Mouse (Mus musculus) testis, postnatal 14 days (tissue): Measurements from ENCODE around the gene Tmem26.
"Not testable (repeated sequence)": the region's sequence is repeated elsewhere in the genome, so short reads cannot be mapped to it uniquely, and the experiment has no call there.

Experiments used
- DNase-seq: peaks from one replicate; pipeline ENCODE4 v3.0.0; 2021; ENCODE audit warnings: low spot score

Gene Tmem26

DNA sequence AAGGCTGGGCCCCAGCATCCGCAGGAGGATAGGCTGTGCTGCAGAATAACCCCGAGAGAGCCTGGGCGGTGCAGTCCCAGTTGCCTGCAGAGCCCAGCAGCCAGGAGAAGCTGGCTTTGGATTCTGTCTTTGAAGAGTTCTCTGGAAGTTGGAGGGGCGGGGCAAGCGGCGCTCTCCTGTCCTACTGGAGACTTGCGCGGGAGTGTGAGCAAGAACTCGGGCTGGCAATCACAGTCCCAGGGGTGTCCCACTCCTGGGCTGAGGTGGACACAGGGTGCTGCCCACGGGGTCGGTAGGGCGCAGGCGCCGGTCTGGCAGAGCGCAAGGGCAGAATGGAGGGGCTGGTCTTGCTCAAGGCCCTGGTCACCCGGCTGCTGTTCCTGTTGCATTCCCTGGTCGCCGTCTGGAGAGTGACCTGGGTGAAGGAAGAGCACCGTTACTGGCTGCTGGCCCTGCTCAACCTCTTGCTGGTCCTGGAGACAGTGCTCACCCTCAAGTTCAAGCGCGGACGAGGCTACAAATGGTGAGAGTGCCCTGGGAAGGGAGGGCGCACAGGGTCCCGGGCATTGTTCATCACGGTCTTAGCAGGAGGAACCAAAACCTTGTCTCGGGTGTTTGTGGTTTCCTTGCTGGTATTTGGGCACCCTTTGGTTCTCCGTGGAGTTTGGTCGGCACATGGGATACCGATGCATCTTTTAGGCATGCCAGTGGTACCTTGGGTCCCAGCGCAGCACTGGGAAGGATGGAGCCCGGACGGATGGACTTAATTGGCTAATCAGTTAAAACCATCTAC, at the start of gene Tmem26:
TSS of gene Tmem26 (plus strand) at position 79 of the 793 bp plus-strand sequence.
- DNase-seq, result peak; percentile 9

DNA sequence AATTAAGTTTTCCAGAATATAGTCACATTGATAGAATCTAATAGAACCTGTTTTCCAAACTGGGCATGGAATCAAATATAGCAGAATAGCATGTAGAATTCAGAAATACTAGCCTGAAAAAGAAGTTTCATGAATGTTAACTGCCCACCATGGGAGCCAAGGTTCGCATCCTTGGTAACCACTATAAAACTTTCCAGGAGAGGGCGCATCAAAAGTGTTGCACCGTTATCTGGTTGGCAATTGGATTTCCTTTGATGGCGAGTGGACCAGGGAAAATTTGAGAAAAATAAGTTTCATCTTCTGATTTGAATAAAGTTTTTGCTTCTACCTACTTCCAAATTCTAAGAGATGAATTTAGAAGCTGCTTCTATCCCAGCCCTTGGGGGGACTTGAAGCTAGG, 44.8 kb upstream of the Tmem26 start:
- no peak for DNase-seq

- DNase-seq, result no peak
Observed at GRCm38 (mm10) chr10:68681233-68681632, 42.2 kb upstream of the Tmem26 start.

- DNase-seq, result no peak
Observed at GRCm38 (mm10) chr10:68685510-68685909, 37.9 kb upstream of the Tmem26 start.

GRCm38 (mm10) chr10:68691116-68691515, 32.3 kb upstream of the Tmem26 start:
- DNase-seq, result no peak

DNA sequence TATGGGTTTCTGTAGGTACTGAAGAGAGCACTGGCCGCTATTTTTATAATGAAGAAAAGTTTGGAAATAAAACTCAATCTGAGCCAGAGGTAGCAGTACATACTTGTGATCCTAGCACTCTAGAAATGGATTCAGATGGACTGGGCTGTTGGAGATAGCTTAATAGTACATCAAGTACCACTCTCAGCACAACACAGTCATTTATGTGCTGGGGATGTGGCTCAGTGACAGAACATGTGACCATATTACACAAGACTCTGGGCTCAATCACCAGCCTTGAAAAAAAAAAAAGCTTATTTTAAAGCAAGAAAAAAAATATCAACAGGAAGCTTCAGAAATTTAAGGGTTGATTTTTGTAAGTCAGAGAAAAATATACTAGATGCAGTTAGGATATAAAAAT, 31.0 kb upstream of the Tmem26 start:
- no peak for DNase-seq

GRCm38 (mm10) chr10:68695760-68696336, 27.6 kb upstream of the Tmem26 start:
- no peak for DNase-seq

- DNase-seq, result no peak
Observed at GRCm38 (mm10) chr10:68704268-68704667, 19.2 kb upstream of the Tmem26 start.

DNA sequence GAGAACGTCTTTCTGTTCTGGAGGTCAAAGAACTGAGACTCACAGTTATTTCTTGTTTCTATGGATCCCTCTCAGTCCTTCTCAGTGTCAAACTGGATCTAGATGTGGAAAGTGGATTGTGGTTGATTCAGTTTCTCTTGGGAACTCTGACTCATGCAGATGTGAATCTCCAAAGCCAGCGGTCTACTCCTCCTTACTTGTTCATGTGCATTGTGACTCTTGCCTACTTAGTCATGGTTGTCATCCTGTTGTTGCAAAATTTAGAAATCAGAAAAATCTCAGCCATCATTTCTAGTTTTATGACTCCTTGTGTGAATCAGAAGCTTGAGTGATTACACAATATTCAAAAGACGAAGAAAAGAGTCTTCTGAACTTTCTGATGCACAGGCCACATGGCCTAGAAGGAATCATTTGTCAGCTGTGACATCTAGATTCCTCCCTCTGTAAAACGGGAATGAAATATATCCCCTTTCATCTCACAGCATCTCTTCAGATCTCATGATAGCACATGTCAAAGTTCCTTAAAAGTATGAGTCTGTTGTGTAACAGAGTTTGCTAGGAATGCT, 17.9 kb upstream of the Tmem26 start:
- DNase-seq, result no peak

DNA sequence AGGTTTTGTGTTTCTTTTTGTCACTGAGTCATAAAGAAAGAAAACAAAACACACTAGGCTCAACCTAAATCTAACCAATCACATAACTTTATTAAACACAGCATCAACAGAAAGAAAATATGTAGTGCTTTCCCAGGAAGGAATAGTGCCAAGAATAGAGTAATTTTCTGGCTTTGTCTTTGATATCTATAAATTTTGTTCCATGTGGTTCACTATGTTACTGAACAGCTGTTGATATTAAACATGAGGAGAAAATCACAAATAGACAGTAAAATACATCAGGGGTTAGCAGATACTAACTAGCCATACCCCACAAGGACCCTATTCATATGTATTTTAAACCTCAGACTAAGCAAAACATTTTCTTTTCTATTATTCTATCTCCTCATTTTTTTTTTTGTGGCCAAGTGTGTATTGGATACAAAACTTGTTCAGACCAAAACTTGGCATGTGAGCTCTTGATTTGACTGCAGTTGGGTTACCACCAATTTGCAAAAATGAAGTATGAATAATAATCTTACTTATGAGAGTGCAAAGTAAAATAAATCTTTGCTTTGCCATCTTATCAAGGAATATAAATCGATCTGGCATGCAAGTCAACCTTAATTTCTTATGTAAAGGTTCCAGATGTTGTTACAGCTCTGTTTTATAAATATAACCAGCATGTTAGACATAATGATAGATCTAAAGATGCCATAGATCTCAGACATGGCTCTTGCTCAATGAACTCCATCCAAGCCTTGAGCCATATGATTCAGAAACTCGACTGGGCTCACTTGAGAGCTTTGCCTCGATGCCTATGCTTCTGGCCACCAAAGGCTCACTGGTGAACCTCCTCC, 16.2 kb upstream of the Tmem26 start:
- DNase-seq, result no peak

- no peak for DNase-seq
Observed at GRCm38 (mm10) chr10:68712926-68713325, 10.5 kb upstream of the Tmem26 start.

DNA sequence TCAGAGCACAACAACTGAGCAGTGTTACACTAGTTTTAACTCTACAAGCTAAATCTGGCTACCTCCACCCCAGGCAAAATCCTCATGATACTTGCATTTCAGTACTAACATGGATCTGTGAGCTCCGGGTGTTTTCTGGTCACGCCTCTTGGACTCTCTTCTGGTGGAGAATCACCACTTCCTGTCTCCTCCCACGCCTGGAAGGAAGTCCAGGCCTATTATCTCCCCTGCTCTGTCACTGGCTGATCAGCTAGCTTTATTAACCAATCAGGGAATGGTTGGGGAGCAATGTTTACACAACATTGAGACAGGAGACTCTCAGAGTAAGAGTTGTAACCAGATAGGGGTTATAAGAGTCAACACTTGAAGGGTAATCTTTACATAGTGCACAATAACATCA, 9.1 kb upstream of the Tmem26 start:
- no peak for DNase-seq

GRCm38 (mm10) chr10:68715396-68715795, 8.1 kb upstream of the Tmem26 start:
- no peak for DNase-seq

GRCm38 (mm10) chr10:68718375-68718774, 5.1 kb upstream of the Tmem26 start:
- no peak for DNase-seq

DNA sequence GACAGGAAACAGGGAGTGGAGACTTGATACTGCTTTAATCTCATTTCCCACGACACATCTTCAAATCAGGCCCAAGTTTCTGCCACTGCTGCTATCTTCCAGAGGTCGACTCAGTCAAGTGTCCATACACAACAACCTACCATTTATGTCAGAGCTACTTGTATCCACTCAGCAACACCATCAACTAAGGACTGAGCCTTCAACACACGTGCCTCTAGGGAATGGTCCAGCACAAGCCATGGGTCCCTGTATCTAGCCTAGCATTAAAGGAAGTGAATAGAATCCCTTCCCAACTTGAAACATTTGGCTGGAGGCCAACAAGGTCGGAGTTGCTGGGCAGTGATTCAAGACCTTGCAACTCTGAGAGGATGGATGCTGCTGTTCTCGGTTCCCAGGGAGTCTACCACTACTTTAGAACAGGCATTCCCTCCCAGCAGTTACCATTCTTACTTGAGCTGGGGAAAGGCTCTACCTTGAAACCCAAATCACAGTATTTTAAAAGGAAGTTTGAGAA, 2.5 kb upstream of the Tmem26 start:
- no peak for DNase-seq

- DNase-seq, result no peak
Observed at GRCm38 (mm10) chr10:68723015-68723414, 431 bp upstream of the Tmem26 start.

- DNase-seq, result no peak
Observed at GRCm38 (mm10) chr10:68724361-68724720, 895 bp downstream of the Tmem26 start.

DNA sequence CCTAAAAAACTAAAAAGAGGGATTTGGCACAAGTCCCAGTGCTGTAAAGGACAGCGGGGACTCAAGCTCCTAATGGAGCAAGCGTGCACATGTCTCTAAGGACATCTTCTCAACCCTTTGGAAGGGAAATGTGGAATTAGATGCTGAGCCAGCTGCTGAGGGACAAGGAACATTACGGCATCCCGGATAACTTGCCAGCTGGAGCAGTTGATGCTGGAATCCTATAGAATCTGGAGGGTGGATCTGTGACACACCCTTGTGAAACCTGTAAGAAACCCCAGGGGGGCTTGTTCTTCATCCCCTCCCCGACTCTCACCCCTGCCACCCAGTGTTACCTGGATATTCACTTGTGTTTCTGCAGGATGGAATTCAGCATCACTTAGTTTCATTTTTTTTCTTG, 4.0 kb downstream of the Tmem26 start:
- DNase-seq, result no peak

- no peak for DNase-seq
Observed at GRCm38 (mm10) chr10:68735621-68736020, 12.2 kb downstream of the Tmem26 start.

GRCm38 (mm10) chr10:68737391-68737790, 13.9 kb downstream of the Tmem26 start:
- no peak for DNase-seq

DNA sequence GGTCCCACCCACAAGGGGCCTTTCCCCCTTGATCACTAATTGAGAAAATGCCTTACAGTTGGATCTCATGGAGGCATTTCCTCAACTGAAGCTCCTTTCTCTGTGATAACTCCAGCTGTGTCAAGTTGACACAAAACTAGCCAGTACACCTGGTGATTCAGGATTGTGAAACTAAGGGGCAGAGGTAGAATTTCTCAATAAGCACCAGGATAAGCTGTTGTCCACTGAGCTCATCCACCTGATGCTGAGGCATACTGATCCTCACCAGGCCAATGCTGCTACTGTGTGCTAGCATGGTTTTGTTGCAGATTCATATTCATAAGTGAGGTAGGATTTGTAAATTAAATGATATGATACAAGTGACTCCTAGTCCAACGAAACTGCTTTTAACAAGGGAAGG, 15.5 kb downstream of the Tmem26 start:
- DNase-seq, result not testable (repeated sequence)

DNA sequence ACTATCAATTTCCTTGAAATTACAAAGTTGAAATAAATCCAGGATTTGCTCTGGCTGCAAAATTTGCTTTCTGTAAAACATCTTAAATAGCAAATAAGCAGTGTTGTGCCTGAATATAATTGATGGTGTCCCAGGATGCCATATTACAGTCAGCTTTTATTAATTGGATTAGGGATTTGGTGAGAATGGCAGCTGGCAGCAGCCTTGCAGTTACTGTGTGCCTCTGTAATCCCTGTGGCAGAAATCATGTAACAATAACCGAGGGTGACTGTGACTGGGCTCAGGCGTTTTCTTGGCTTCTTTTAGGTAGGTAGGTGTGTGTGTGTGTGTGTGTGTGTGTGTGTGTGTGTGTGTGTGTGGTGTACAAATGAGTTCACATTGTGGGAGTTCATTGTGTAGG, 16.8 kb downstream of the Tmem26 start:
- no peak for DNase-seq
